Mouse (Mus musculus) heart, embryonic 13.5 days (tissue): ENCODE measurements around the gene Wdr54. TPM values are rescaled to one million over a fixed set of nuclear protein-coding genes. Genes with fewer than 3 reads are reported as not detected.

Source experiments
- ATAC-seq: fragments of 200-750 bp; cut with Nextera tagmentation; 2 replicates; pipeline ENCODE4 v1.8.0; 2017; ENCODE audit warnings: moderate TSS enrichment; ENCODE audit not compliant: insufficient number of reproducible peaks, low FRiP score, low TSS enrichment; ENCODE audit errors: extremely low read depth
- H3K27ac ChIP-seq: fragments of 300-500 bp; sonication (generic); replicated peaks from 2 replicates; pipeline ENCODE4 v1.5.1; 2015; ENCODE audit warnings: moderate library complexity, mild to moderate bottlenecking, inconsistent platforms
- H3K27me3 ChIP-seq: fragments of 300-500 bp; sonication (generic); replicated peaks from 2 replicates; pipeline ENCODE4 v1.6.1; 2015; ENCODE audit warnings: mild to moderate bottlenecking, inconsistent platforms
- H3K36me3 ChIP-seq: fragments of 300-500 bp; sonication (generic); 2 replicates; pipeline ENCODE4 v1.6.1; 2015; ENCODE audit warnings: mild to moderate bottlenecking, inconsistent platforms
- H3K4me1 ChIP-seq: fragments of 300-500 bp; sonication (generic); 2 replicates; pipeline ENCODE4 v1.6.1; 2015; ENCODE audit warnings: inconsistent platforms
- H3K4me2 ChIP-seq: fragments of 300-500 bp; sonication (generic); 2 replicates; pipeline ENCODE4 v1.6.1; 2015; ENCODE audit warnings: inconsistent platforms, mild to moderate bottlenecking, moderate library complexity
- H3K4me3 ChIP-seq: fragments of 300-500 bp; sonication (generic); 2 replicates; pipeline ENCODE4 v1.5.1; 2015; ENCODE audit warnings: moderate library complexity, mild to moderate bottlenecking, inconsistent platforms
- H3K9ac ChIP-seq: fragments of 300-500 bp; sonication (generic); 2 replicates; pipeline ENCODE4 v1.6.1; 2015; ENCODE audit warnings: inconsistent platforms, mild to moderate bottlenecking, moderate library complexity
- H3K9me3 ChIP-seq: fragments of 300-500 bp; sonication (generic); 2 replicates; pipeline ENCODE4 v1.6.1; 2016; ENCODE audit warnings: inconsistent platforms
- WGBS: fragments of 180-500 bp; shearing (Covaris S2); methylation state at CpG from one replicate; pipeline ENCODE4 v1.1.7; 2015; ENCODE audit warnings: mixed read lengths; 5-methylcytosine and 5-hydroxymethylcytosine counted together
- polyA plus RNA-seq: library from polyadenylated mRNA; unstranded; fragments of >200 nt; fragmentation: Nextera tagmentation; extraction: Ambion mirVana; gene quantifications from 2 replicates; pipeline ENCODE4 v1.2.1, GENCODE M21; 2015

Wdr54 gene
- polyA plus RNA-seq, result 7.0 and 7.5 TPM in 2 replicates

DNA sequence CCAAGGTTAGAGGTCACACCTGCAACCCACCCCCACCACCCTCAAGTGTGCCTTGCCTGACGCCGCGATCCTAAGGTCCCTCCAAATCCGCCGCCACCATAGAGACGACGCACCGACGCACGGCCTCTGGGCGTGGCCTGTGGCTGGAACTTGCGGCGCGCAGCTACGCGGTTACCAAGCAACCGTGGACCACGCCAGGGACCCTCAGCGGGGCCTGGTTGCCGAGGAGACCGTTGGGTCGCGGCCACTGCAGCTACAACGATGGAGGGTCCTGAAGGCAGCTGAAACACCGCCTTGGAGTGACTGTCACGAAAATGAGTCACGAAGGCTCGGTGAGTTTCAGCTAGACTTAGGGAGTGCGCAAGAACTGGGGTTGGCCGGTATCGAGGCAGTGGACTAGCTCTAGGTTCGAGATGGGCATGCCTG is at the start of gene Wdr54, which contains the start of gene 1700003E16Rik:
TSS of gene Wdr54 (minus strand) at position 139 of the 426 bp plus-strand sequence.
TSS of gene 1700003E16Rik (plus strand) at position 146 of the 426 bp plus-strand sequence.
- Histone ChIP-seq H3K36me3 (peaks cover 20% of the 10 kb centered on the region), H3K9me3 (no peaks in the 10 kb centered on the region), H3K4me2 (peak within 1 kb of the TSS; percentile 74), H3K9ac (peak within 1 kb of the TSS; percentile 71), H3K27me3 (peaks cover 33% of the 10 kb centered on the region), H3K4me1 (peaks cover 19% of the 10 kb centered on the region), H3K4me3 (peak within 1 kb of the TSS; percentile 57), H3K27ac (no peak within 1 kb of the TSS)
- 0 out of 2 replicates have a peak, but pooled peaks have one; percentile 26 for ATAC-seq
- 2% methylated on average over 32 of the region's 32 CpGs for WGBS

DNA sequence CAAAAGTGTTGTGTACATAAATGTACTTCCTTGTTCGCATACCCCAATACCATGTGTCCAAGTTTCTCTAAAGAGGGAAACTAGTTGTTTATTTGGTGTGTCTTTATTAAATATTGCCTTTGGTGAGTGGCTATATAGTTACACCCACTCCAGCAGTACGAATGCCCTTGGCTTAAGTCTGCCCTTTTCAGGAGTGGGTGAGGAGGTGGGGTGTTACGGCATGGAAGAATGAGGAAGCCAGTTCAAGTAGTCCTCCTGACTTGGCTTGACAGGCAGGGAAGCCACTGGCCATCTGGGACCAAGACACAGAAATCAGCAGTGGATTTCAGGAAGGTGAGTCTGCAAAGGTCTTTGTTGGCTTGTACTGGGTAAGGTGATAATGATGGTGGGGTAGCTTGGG is 49.7 kb upstream of the Wdr54 start:
- Histone ChIP-seq H3K27ac (no peak overlapping the region), H3K9ac (no peak overlapping the region), H3K4me3 (no peak overlapping the region), H3K36me3 (peaks cover 5% of the 10 kb centered on the region), H3K9me3 (no peaks in the 10 kb centered on the region), H3K27me3 (no peaks in the 10 kb centered on the region), H3K4me2 (no peak overlapping the region), H3K4me1 (peaks cover 15% of the 10 kb centered on the region)
- ATAC-seq, result no peak
- 86% methylated on average over 3 of the region's 3 CpGs for WGBS

DNA sequence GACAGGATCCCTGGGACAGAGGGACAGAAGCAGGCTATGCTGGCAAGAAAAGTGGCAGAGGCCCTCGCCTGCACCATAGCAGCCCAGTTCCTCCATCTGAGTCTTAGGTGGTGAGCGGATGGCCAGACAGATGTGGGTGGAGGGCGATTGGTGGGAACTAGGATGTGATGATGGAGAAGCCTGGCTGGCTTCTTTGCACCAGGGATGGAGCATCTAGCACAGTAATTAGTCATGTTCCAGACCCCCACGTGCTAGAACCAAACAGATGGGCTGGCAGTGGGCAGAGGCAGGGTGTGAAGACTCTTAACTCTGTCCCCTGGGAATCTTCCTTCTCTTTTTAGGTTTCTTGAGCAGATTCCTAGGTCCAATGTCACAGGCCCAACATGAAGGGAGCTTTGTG is 47.1 kb upstream of the Wdr54 start:
- no peak for ATAC-seq
- Histone ChIP-seq H3K4me2 (no peak overlapping the region), H3K27me3 (no peaks in the 10 kb centered on the region), H3K9ac (no peak overlapping the region), H3K36me3 (peaks cover 28% of the 10 kb centered on the region), H3K4me1 (peaks cover 7% of the 10 kb centered on the region; the same call in 1 of the 2 replicates), H3K4me3 (no peak overlapping the region), H3K9me3 (no peaks in the 10 kb centered on the region), H3K27ac (no peak overlapping the region)
- WGBS, result 82% methylated on average over 4 of the region's 4 CpGs

DNA sequence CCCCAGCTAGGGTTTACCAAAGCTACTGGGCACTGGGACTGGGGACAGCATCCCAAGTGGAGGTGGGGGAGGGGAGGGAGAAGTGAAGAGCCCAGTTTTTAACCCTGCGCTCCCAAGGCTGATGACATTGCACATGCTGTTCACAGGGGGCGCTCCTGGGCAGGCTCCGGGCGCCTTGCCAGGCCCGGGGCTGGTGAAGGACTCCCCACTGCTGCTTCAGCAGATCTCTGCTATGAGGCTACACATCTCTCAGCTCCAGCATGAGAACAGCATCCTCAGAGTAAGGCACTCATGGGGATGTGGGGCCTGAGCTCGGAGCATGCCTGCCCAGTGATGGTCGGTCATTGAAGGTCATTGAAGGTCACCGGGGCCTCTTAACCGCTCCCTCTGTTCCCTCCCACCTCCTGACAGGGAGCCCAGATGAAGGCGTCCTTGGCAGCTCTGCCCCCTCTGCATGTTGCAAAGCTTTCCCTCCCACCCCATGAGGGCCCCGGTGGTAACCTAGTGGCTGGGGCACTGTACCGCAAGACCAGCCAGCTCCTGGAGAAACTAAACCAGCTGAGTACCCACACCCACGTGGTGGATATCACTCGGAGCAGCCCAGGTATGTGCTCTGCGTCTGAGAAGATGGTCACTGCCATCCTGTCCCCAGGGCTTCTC is 41.3 kb upstream of the Wdr54 start:
- H3K9me3 ChIP-seq, result no peaks in the 10 kb centered on the region
- no peaks in the 10 kb centered on the region for H3K27me3 ChIP-seq
- no peak overlapping the region for H3K4me3 ChIP-seq
- 34% methylated on average over 15 of the region's 15 CpGs for WGBS
- H3K9ac ChIP-seq, result peak overlapping the region; percentile 47; the same call in 1 of the 2 replicates
- peaks cover 86% of the 10 kb centered on the region for H3K36me3 ChIP-seq
- no peak for ATAC-seq
- peaks cover 15% of the 10 kb centered on the region for H3K4me1 ChIP-seq
- no peak overlapping the region for H3K4me2 ChIP-seq
- H3K27ac ChIP-seq, result peak overlapping the region; percentile 20; the same call in 1 of the 2 replicates

DNA sequence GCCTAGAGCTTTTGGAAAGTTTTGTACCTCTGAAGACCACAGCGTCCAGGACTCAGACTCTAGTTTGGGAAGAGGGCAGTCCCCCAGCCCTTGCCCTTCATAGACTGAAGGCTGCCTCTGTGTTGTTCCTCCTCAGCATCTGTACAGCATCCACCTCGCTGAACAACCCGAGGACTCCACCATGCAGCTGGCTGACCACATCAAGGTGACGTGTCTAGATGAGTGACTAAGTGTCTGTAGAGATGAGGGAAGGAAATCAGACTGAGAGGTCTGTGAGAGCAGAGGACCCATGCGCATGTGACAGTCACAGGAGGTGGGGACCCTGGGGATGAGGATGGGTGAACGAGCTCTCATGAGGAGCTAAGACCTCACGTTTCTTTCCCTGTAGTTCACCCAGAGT is 37.4 kb upstream of the Wdr54 start:
- Histone ChIP-seq H3K4me1 (peaks cover 19% of the 10 kb centered on the region), H3K36me3 (peaks cover 100% of the 10 kb centered on the region), H3K27me3 (no peaks in the 10 kb centered on the region), H3K27ac (no peak overlapping the region), H3K9me3 (no peaks in the 10 kb centered on the region), H3K9ac (no peak overlapping the region), H3K4me2 (no peak overlapping the region), H3K4me3 (no peak overlapping the region)
- 90% methylated on average over 7 of the region's 7 CpGs for WGBS
- no peak for ATAC-seq

DNA sequence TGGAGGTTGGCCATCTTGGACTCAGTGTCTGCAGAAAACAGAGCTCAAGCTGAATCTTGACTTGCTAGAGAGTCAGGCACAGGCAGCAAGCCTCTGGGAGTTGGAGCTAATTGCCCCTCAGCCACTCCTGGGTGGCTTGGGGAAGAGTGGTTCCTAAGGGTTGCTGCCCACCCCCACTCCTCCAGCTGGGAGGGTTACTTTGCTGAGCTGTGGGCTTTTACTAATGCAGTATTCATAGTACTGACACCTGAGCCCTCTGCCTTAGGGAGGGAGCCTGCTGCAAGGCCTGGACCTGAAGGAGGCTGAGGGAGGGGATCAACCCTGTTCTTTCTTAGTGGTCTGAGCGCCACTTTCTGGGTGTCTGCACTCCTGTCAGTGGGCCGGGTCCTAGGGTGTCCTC is 30.7 kb upstream of the Wdr54 start:
- 90% methylated on average over 2 of the region's 2 CpGs for WGBS

DNA sequence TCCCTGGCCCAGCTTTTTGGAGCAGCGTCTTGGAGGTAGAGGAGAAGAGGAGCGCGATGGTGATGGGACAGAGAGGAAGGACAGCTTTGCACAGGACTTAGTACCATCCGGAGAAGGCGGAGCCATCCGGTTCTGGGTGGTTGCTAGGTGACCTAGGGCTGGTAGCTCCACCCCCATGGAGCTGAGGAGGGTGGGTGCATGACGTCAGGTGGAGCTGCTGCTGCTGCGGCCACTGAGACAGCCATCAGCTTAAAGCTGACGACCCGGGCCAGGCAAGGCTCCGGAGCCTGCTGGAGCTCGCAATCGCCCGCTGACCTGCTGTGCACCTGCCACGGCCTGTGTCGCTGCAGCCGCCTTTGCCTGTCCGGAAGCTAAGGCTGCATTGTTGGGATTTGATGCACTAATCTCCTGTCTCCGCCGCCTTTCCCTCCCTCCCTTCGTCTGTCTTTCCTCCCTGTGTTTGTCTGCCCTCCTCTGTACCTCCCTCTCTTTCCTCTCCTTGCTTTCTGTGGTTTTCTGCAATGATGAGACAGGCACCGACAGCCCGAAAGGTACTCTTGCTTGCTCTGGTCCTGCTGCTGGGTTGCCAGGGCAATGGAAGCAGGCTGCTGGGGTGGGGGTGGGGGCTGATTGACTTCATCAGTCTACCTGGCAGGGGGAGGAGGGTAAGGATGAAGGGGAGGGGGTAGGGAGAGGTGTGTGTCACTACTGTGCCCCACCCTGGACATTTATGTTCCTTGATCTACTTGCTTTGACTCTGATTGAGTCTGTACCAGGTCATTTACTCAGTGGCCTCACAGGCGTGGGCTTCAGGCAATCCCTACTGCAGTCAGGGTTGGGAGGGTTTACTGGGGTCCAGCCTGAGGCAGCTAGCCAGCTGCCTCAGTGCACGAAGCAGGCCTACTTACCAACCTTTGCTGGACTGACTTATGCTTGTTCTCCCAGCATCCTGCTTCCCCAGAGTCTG is 30.0 kb upstream of the Wdr54 start:
- peak overlapping the region; percentile 56 for H3K4me2 ChIP-seq
- H3K36me3 ChIP-seq, result peaks cover 64% of the 10 kb centered on the region
- H3K4me3 ChIP-seq, result peak overlapping the region; percentile 29
- no peaks in the 10 kb centered on the region for H3K9me3 ChIP-seq
- H3K27ac ChIP-seq, result no peak overlapping the region
- peaks cover 26% of the 10 kb centered on the region for H3K4me1 ChIP-seq
- no peaks in the 10 kb centered on the region for H3K27me3 ChIP-seq
- ATAC-seq, result 0 out of 2 replicates have a peak, but pooled peaks have one; percentile 51
- WGBS, result 17% methylated on average over 25 of the region's 25 CpGs
- H3K9ac ChIP-seq, result peak overlapping the region; percentile 37; the same call in 1 of the 2 replicates

More for the DNA sequence above, 30.7 kb upstream of the Wdr54 start:
- H3K27me3 ChIP-seq, result no peaks in the 10 kb centered on the region
- H3K4me1 ChIP-seq, result peaks cover 26% of the 10 kb centered on the region
- H3K4me2 ChIP-seq, result no peak overlapping the region
- H3K9me3 ChIP-seq, result no peaks in the 10 kb centered on the region
- peak overlapping the region; percentile 24; the same call in 1 of the 2 replicates for H3K9ac ChIP-seq
- H3K4me3 ChIP-seq, result no peak overlapping the region
- H3K27ac ChIP-seq, result no peak overlapping the region
- H3K36me3 ChIP-seq, result peaks cover 71% of the 10 kb centered on the region
- ATAC-seq, result no peak

DNA sequence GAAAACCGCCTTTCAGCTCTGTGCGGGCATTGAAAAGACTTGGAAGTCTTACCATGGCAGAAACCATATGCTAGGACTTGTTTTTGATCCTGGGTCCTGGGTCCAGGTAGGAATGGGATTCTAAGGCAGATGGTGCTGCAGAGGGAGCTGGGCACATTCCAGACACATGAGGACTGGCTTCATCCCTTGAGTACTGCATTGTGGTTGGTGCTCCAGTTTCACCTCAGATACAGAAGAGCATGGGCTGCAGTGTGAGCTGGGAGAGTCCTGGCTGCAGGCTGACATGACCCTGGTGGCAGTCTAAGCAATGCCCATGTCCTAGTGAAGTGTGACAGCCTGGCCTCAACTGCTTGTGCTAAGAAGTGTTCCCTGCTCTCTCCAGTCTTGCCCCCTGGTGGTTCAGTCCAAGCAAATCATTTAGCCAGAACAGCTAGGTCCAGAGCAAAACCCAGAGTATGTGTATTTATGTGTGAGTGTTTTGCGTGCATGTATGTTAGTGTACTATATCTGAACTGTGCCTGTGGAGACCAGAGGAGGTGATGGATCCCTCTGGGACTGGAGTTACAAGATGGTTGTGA is 28.8 kb upstream of the Wdr54 start:
- no peak overlapping the region for H3K4me2 ChIP-seq
- no peaks in the 10 kb centered on the region for H3K9me3 ChIP-seq
- H3K9ac ChIP-seq, result no peak overlapping the region
- ATAC-seq, result no peak
- H3K36me3 ChIP-seq, result peaks cover 51% of the 10 kb centered on the region
- H3K27me3 ChIP-seq, result no peaks in the 10 kb centered on the region
- no peak overlapping the region for H3K27ac ChIP-seq
- WGBS, result 90% methylated on average over 3 of the region's 3 CpGs
- H3K4me1 ChIP-seq, result peaks cover 31% of the 10 kb centered on the region
- no peak overlapping the region for H3K4me3 ChIP-seq

DNA sequence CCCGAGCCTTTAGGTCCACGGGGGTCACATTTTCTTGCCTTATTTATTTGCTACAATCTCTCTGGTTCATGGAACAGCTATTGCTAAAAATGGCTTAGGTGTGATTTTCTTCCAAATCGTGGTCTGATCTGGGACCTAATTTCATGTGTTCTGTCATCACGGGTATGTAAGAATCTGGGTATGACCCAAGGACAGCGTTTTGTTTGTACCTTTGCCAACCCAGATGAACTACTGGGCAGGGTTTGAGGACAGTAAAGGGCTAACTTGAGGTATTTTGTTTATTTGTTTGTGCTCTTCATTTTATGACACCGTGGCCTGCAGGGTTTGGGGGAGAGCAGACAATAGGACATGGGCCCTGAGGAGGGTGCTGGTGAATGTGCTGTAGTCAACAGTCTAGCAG is 24.4 kb upstream of the Wdr54 start:
- peaks cover 49% of the 10 kb centered on the region for H3K36me3 ChIP-seq
- no peak overlapping the region for H3K27ac ChIP-seq
- no peaks in the 10 kb centered on the region for H3K9me3 ChIP-seq
- no peaks in the 10 kb centered on the region for H3K27me3 ChIP-seq
- H3K4me1 ChIP-seq, result peaks cover 22% of the 10 kb centered on the region
- H3K4me3 ChIP-seq, result no peak overlapping the region
- WGBS, result 79% methylated on average over 6 of the region's 6 CpGs
- ATAC-seq, result no peak
- no peak overlapping the region for H3K9ac ChIP-seq
- H3K4me2 ChIP-seq, result no peak overlapping the region

DNA sequence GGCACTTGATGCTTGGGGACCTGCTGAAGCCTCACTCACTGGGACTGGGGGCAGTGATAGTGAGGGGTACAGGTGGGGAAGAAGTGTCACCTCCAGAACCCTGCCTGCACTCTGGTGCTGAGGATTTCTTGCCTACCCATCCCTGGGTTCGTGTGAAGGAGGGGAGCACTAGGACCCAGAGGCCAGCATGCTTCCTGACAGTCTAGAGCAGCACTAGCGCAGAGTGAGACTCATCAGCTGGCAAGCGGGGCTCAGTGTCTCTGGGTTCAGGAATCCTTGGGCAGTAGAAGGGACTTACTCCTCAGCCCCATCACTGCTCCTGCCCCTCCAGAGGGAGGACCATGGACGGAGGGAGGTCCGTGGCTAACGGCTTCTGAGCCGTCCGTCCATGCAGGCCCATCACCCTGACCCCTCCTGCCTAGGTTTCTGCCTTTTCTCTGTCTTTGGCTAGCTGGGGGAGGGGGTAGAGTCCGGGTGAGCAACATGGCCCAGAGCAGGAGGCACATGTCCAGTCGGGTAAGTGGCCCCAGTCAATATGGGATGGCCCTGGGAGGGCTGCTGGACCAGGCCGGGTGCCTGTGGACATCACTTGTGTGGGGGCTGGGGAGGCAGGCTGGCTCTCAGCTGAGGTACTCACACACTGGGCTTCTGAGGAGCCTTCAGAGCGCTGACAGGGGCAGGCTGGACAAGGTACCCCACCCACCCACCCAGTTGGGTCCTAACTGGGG is 23.4 kb upstream of the Wdr54 start:
- H3K27ac ChIP-seq, result no peak overlapping the region
- H3K9me3 ChIP-seq, result no peaks in the 10 kb centered on the region
- H3K36me3 ChIP-seq, result peaks cover 42% of the 10 kb centered on the region
- H3K4me1 ChIP-seq, result peaks cover 17% of the 10 kb centered on the region
- H3K4me3 ChIP-seq, result peak overlapping the region; percentile 37
- H3K27me3 ChIP-seq, result no peaks in the 10 kb centered on the region
- H3K9ac ChIP-seq, result peak overlapping the region; percentile 68
- peak; percentile 51; the same call in 1 of the 2 replicates for ATAC-seq
- 19% methylated on average over 12 of the region's 12 CpGs for WGBS
- H3K4me2 ChIP-seq, result peak overlapping the region; percentile 66
